Mouse (Mus musculus): ENCODE results near the gene Fbxl14. TPM values are rescaled to one million over a fixed set of nuclear protein-coding genes. Genes with fewer than 3 reads are reported as not detected.

Gene Fbxl14
- polyA plus RNA-seq, 1 experiment from 2014 or later, result 4.4 TPM

DNA sequence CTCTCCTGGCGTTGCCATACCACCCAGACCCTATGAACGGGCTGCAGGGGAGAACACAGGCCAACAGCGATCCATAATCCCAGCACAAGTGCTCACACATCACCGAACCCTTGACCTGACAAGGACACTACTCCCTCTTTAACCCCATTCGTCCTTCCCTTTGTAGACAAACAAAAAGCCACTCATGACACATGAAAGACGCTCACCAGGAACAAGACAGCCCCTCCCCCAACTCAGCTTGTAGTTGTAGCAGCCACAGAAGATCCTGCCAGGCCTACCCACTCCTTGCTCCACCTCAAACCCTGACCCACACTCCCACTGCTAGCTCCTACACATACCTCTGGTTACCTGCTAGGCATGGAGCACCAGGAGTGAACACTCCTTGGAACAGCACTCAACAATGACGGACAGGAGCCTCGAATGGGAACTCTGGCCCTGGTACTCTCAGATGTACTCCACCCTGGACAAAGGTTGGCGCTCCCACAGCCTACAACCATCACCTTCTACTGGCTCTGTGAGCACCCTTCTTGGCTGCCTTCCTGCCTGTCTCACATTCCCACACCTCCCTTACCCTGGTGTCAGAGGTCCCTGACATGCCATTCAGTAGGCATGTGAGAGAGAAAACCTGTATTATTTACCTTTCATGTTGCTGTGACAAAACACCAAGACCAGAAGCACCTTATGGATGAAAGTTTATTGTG lies 26.2 kb downstream of the Fbxl14 start:
- Histone ChIP-seq H3K36me3 (ENCODE audit: control insufficient read depth, insufficient read depth, low read length) (no peaks in the 10 kb centered on the region), H3K27ac (replicated peaks in 1 of 2; ENCODE audit: control insufficient read depth in 1 of 2, insufficient read depth in 1 of 2, low read depth in 2 of 2, low read length in 2 of 2) (peak overlapping the region in 1 of 2 experiments; percentile 11; a peak in 1 of 4 replicates), H3K4me3 (ENCODE audit: control insufficient read depth in 1 of 2, insufficient read depth in 1 of 2, low read depth in 1 of 2, low read length in 2 of 2) (no peak overlapping the region), H3K9ac (ENCODE audit: low read length) (no peak overlapping the region), H3K4me2 (ENCODE audit: low read length) (no peak overlapping the region), H3K4me1 (ENCODE audit: control insufficient read depth in 2 of 2, insufficient read depth in 2 of 2, low read length in 2 of 2) (peaks cover 21 to 24% of the 10 kb centered on the region in 2 experiments), H3K9me3 (ENCODE audit: control insufficient read depth, low read length) (no peaks in the 10 kb centered on the region), H3K27me3 (ENCODE audit: control insufficient read depth, insufficient read depth, low read length) (no peaks in the 10 kb centered on the region)
- no peak for ATAC-seq (ENCODE audit: insufficient number of reproducible peaks, insufficient read depth, low FRiP score, low read depth)
- WGBS, result 62% methylated on average over 9 of the region's 9 CpGs

DNA sequence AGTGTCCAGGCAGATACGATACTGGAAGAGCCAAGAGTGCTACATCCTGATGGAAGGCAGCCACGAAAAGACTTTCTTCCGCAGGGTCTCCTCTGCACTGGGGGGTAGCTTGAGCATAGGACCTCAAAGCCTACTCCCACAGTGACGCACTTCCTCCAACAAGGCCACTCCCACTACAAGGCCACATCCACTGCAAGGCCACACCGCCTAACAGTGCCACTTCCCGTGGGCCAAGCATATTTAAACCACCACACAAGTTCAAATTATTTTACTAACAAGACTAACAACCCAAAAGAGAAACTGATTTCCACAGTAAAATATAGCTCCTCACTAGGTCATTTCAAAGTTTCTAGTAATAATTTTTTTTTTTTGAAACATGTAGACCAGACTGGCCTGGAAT lies 28.8 kb downstream of the Fbxl14 start:
- ATAC-seq (ENCODE audit: insufficient number of reproducible peaks, insufficient read depth, low FRiP score, low read depth), result no peak

DNA sequence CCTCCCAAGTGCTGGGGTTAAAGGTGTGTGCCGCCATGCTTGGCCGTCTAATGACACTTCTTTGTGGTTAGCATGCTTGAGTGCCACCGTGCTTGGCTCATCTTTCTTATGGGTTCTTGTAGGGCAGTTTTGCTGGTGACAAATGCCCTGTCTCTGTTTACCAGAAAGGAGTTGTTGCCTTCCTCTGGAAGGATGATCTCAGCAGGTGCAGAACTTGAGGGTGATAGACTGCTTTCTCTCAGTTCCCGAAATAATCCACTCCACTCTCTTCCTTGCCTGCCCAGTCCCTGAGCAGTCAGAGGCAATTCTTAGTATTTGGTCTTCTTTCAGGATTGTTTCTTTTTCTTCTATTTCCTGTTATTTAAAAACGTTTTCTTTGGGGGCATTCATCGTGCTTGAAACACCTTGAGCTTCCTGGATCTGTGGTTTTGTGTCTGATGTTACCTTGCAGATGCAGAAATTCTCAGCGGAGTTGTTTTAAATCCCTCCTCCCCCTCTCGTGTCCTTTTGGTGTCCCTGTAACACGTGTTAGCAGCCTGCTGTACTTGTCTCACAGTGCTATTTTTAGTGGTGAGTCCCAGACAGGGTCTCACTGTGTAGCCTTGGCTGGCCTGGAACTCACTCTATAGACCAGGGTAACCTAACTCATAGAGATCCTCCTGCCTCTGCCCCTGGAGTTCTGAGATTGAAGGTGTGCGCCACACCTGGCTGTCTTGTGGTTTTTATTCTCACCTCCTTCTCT lies 29.3 kb downstream of the Fbxl14 start:
- ATAC-seq (ENCODE audit: insufficient number of reproducible peaks, insufficient read depth, low FRiP score, low read depth), result peak; percentile 41; the same call in 1 of the 2 replicates
- WGBS, result 49% methylated on average over 10 of the region's 10 CpGs
- Histone ChIP-seq H3K27me3 (ENCODE audit: control insufficient read depth, insufficient read depth, low read length) (no peaks in the 10 kb centered on the region), H3K9ac (ENCODE audit: low read length) (no peak overlapping the region), H3K27ac (replicated peaks in 1 of 2; ENCODE audit: control insufficient read depth in 1 of 2, insufficient read depth in 1 of 2, low read depth in 2 of 2, low read length in 2 of 2) (peak overlapping the region; percentile 70 to 81), H3K9me3 (ENCODE audit: control insufficient read depth, low read length) (no peaks in the 10 kb centered on the region), H3K36me3 (ENCODE audit: control insufficient read depth, insufficient read depth, low read length) (no peaks in the 10 kb centered on the region), H3K4me3 (ENCODE audit: control insufficient read depth in 1 of 2, insufficient read depth in 1 of 2, low read depth in 1 of 2, low read length in 2 of 2) (no peak overlapping the region), H3K4me1 (ENCODE audit: control insufficient read depth in 2 of 2, insufficient read depth in 2 of 2, low read length in 2 of 2) (peaks cover 20 to 28% of the 10 kb centered on the region in 2 experiments), H3K4me2 (ENCODE audit: low read length) (peak overlapping the region; percentile 25)

More for the DNA sequence above, 28.8 kb downstream of the Fbxl14 start:
- Histone ChIP-seq H3K9ac (ENCODE audit: low read length) (no peak overlapping the region), H3K4me3 (ENCODE audit: control insufficient read depth in 1 of 2, insufficient read depth in 1 of 2, low read depth in 1 of 2, low read length in 2 of 2) (no peak overlapping the region), H3K4me1 (ENCODE audit: control insufficient read depth in 2 of 2, insufficient read depth in 2 of 2, low read length in 2 of 2) (peaks cover 16 to 24% of the 10 kb centered on the region in 2 experiments), H3K27ac (replicated peaks in 1 of 2; ENCODE audit: control insufficient read depth in 1 of 2, insufficient read depth in 1 of 2, low read depth in 2 of 2, low read length in 2 of 2) (peak overlapping the region; percentile 68 to 81), H3K36me3 (ENCODE audit: control insufficient read depth, insufficient read depth, low read length) (no peaks in the 10 kb centered on the region), H3K4me2 (ENCODE audit: low read length) (no peak overlapping the region), H3K27me3 (ENCODE audit: control insufficient read depth, insufficient read depth, low read length) (no peaks in the 10 kb centered on the region), H3K9me3 (ENCODE audit: control insufficient read depth, low read length) (no peaks in the 10 kb centered on the region)
- 94% methylated on average over 6 of the region's 6 CpGs for WGBS

DNA sequence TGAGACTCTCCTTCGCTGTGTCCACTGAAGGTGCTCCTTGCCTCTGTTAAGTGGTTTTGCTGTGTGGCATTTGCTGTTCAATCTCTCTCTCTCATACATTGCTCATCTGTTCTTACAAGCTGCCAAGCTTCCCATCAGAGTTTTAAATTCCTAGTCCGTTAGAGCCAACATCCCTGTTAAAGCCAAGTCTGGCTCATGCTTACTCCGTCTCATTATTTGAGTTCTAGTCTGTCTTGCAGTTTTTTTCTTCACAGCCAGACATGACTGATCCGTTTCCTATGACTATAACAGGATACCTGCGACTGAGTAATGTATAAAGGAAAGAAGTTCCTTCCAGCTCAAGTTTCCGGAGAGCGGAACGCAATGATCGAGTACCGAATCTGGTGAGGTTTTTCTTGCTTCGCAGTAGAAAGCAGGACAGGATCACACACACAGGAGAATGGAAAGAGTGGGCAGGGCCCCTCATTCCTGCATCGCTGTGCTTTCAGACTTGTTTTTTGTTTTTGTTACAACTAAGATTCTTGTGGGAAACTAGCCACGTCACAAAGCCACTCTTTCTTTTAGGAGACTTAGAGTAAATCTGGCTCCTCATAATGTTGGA lies 30.1 kb downstream of the Fbxl14 start:
- Histone ChIP-seq H3K4me3 (ENCODE audit: control insufficient read depth in 1 of 2, insufficient read depth in 1 of 2, low read depth in 1 of 2, low read length in 2 of 2) (no peak overlapping the region), H3K27me3 (ENCODE audit: control insufficient read depth, insufficient read depth, low read length) (no peaks in the 10 kb centered on the region), H3K4me2 (ENCODE audit: low read length) (no peak overlapping the region), H3K27ac (replicated peaks in 1 of 2; ENCODE audit: control insufficient read depth in 1 of 2, insufficient read depth in 1 of 2, low read depth in 2 of 2, low read length in 2 of 2) (peak overlapping the region; percentile 70 to 81), H3K4me1 (ENCODE audit: control insufficient read depth in 2 of 2, insufficient read depth in 2 of 2, low read length in 2 of 2) (peaks cover 26 to 35% of the 10 kb centered on the region in 2 experiments), H3K9me3 (ENCODE audit: control insufficient read depth, low read length) (no peaks in the 10 kb centered on the region), H3K9ac (ENCODE audit: low read length) (no peak overlapping the region), H3K36me3 (ENCODE audit: control insufficient read depth, insufficient read depth, low read length) (no peaks in the 10 kb centered on the region)
- ATAC-seq (ENCODE audit: insufficient number of reproducible peaks, insufficient read depth, low FRiP score, low read depth), result no peak
- WGBS, result 87% methylated on average over 13 of the region's 13 CpGs

DNA sequence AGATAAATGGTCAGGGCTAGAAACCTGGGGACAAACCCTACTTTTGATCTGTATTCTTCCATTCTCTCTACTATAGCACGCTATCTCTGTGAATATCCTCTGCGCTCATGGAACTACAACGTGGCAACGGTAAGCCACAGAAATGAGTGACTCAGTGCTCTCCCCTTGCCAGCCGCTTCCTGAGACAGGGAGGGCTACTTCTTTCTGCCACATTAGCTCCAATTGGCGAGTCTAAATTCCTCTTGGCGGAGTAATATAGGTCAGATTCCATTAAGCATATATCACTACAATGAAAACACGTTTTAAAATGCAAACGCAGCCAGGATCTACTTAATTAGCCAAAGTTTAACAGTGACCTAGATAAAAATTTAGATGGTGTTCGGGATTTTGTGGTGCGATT lies 33.2 kb downstream of the Fbxl14 start:
- Histone ChIP-seq H3K4me1 (ENCODE audit: control insufficient read depth in 2 of 2, insufficient read depth in 2 of 2, low read length in 2 of 2) (peaks cover 22 to 26% of the 10 kb centered on the region in 2 experiments), H3K4me2 (ENCODE audit: low read length) (no peak overlapping the region), H3K9ac (ENCODE audit: low read length) (no peak overlapping the region), H3K9me3 (ENCODE audit: control insufficient read depth, low read length) (no peaks in the 10 kb centered on the region), H3K27ac (replicated peaks in 1 of 2; ENCODE audit: control insufficient read depth in 1 of 2, insufficient read depth in 1 of 2, low read depth in 2 of 2, low read length in 2 of 2) (no peak overlapping the region), H3K27me3 (ENCODE audit: control insufficient read depth, insufficient read depth, low read length) (no peaks in the 10 kb centered on the region), H3K4me3 (ENCODE audit: control insufficient read depth in 1 of 2, insufficient read depth in 1 of 2, low read depth in 1 of 2, low read length in 2 of 2) (no peak overlapping the region), H3K36me3 (ENCODE audit: control insufficient read depth, insufficient read depth, low read length) (no peaks in the 10 kb centered on the region)
- ATAC-seq (ENCODE audit: insufficient number of reproducible peaks, insufficient read depth, low FRiP score, low read depth), result no peak
- WGBS, result 84% methylated on average over 11 of the region's 11 CpGs

DNA sequence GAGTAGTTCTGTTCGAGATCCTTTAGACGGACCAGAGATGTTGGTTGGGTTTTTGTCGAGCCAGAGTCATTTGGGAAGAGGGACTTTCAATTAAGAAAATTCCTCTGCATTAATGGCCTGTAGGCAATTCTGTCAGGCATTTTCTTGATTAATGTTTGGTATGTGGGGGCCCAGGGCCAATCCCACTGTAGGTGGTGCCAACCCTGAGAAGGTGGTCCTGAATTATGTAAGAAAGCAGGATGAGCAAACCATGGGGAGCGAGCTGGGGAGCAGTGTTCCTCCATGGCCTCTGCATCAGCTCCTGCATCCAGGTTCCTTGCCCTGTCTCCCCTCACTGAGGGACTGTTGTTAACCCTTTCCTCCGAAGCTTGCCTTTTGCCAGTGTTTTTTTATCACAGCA lies 34.0 kb downstream of the Fbxl14 start:
- H3K27ac ChIP-seq (replicated peaks in 1 of 2; ENCODE audit: control insufficient read depth in 1 of 2, insufficient read depth in 1 of 2, low read depth in 2 of 2, low read length in 2 of 2), result no peak overlapping the region
- H3K4me3 ChIP-seq (ENCODE audit: control insufficient read depth in 1 of 2, insufficient read depth in 1 of 2, low read depth in 1 of 2, low read length in 2 of 2), result no peak overlapping the region
- H3K9ac ChIP-seq (ENCODE audit: low read length), result no peak overlapping the region
- 82% methylated on average over 5 of the region's 5 CpGs for WGBS
- ATAC-seq (ENCODE audit: insufficient number of reproducible peaks, insufficient read depth, low FRiP score, low read depth), result no peak
- peaks cover 19 to 25% of the 10 kb centered on the region in 2 experiments for H3K4me1 ChIP-seq (ENCODE audit: control insufficient read depth in 2 of 2, insufficient read depth in 2 of 2, low read length in 2 of 2)
- no peaks in the 10 kb centered on the region for H3K27me3 ChIP-seq (ENCODE audit: control insufficient read depth, insufficient read depth, low read length)
- no peaks in the 10 kb centered on the region for H3K36me3 ChIP-seq (ENCODE audit: control insufficient read depth, insufficient read depth, low read length)
- no peak overlapping the region for H3K4me2 ChIP-seq (ENCODE audit: low read length)
- no peaks in the 10 kb centered on the region for H3K9me3 ChIP-seq (ENCODE audit: control insufficient read depth, low read length)

DNA sequence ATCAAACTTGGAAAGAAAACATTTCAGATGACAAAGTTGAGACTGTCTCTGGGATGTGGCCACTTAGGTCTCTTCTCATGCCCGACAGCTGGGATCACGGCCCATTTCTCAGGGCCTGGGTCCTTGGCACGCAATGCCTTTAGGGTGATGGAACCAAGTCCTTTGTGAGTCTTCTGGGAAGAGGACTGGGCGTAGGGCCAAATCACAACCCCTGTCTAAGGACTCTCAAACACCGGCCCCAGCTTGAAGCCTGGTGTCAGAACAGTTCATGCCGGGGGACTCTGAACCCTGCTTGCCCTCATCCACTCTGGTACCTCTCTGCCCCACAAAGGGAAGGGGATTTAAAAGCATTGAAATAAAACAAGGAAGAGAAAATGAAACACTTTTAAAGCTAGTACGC lies 34.6 kb downstream of the Fbxl14 start:
- Histone ChIP-seq H3K4me3 (ENCODE audit: control insufficient read depth in 1 of 2, insufficient read depth in 1 of 2, low read depth in 1 of 2, low read length in 2 of 2) (no peak overlapping the region), H3K4me1 (ENCODE audit: control insufficient read depth in 2 of 2, insufficient read depth in 2 of 2, low read length in 2 of 2) (peaks cover 16 to 19% of the 10 kb centered on the region in 2 experiments), H3K4me2 (ENCODE audit: low read length) (no peak overlapping the region), H3K36me3 (ENCODE audit: control insufficient read depth, insufficient read depth, low read length) (no peaks in the 10 kb centered on the region), H3K27ac (replicated peaks in 1 of 2; ENCODE audit: control insufficient read depth in 1 of 2, insufficient read depth in 1 of 2, low read depth in 2 of 2, low read length in 2 of 2) (peak overlapping the region in 1 of 2 experiments; percentile 35; a peak in 2 of 4 replicates), H3K9ac (ENCODE audit: low read length) (no peak overlapping the region), H3K27me3 (ENCODE audit: control insufficient read depth, insufficient read depth, low read length) (no peaks in the 10 kb centered on the region), H3K9me3 (ENCODE audit: control insufficient read depth, low read length) (no peaks in the 10 kb centered on the region)
- WGBS, result 53% methylated on average over 7 of the region's 7 CpGs
- ATAC-seq (ENCODE audit: insufficient number of reproducible peaks, insufficient read depth, low FRiP score, low read depth), result no peak; the same call in 1 of the 2 replicates

All from heart, embryonic 14.5 days (tissue).